In the genomic region with DNA sequence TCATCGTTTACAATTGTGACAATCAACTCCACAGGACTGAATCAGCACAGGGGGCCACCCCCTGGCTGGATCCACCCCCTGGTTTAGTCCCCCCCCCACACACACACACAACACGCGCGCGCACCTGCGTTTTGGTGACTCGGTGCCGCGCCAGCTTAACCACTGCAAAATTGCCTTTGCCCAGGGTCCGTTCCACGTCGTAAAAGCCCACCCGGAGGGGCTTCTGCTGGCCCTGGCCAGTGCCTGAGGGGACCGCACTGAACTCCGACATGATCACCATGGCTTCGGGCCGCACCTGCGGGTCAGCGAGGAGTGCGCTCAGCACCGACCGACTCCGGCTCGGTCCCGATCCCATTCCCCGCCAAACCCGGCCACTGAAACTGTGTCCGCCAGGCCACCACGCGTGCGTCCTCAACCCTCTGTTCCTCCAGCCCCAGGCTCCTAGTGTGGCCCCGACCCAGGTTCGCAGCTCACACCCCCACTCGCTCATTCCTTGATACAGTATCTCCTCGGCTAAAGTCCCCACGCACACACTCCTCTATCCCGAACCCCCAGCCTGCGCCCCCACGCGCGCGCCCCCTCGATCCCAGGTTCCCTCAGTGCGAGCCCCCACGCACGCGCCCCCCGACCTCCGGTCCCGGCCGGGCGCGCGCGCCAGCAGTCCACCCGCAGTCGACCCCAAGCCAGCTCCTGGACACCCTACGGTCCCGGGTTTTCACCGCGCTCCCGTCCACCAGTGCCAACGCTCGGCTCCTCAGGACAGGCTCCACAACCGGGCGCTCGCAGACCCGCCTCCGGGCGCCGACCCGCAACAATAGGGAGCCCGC, we compare ENCODE assay signal across 8 mouse cellular contexts. TPM values are rescaled to one million over a fixed set of nuclear protein-coding genes. Genes with fewer than 3 reads are reported as not detected.
DNase-seq lines count a peak whose midpoint lies in the region; ATAC-seq and TF ChIP-seq lines count a peak whose summit lies in the region.

No protein-coding gene starts in this region.

- under 1% methylated on average over 72 of the region's 73 CpGs for WGBS in intestine, embryonic 14.5 days
- under 1% methylated on average over 71 of the region's 73 CpGs for WGBS in liver, embryonic 12.5 days (ENCODE audit: insufficient replicate concordance)

- H3K9me3 ChIP-seq in intestine, embryonic 14.5 days (ENCODE audit: control insufficient read depth, low read length) = no peaks in the 10 kb centered on the region
- H3K9me3 ChIP-seq in liver, embryonic 12.5 days (replicated peaks) = no peaks in the 10 kb centered on the region

- TF ChIP-seq POLR2A in brain, embryonic 14.5 days (IDR thresholded peaks at IDR 0.05; ENCODE audit: borderline replicate concordance, extremely low read depth, insufficient read depth, insufficient read length, poor library complexity, severe bottlenecking) = no peak

- TF ChIP-seq CTCF in brain, embryonic 14.5 days (IDR thresholded peaks at IDR 0.05; ENCODE audit: borderline replicate concordance, extremely low read depth, insufficient read depth, insufficient read length) = no peak

- peak overlapping the region; percentile 87 for H3K4me3 ChIP-seq in intestine, embryonic 14.5 days (ENCODE audit: low read depth, low read length)
- peak overlapping the region; percentile 78 for H3K4me3 ChIP-seq in liver, embryonic 12.5 days

- H3K4me1 ChIP-seq in intestine, embryonic 14.5 days (replicated peaks; ENCODE audit: control insufficient read depth, insufficient read depth, low read length) = peaks cover 37% of the 10 kb centered on the region
- peaks cover 53% of the 10 kb centered on the region for H3K4me1 ChIP-seq in liver, embryonic 12.5 days

- peak; percentile 66 for ATAC-seq in intestine, embryonic 14.5 days (replicated peaks; ENCODE audit: low FRiP score, low TSS enrichment, low read depth)
- peak; percentile 42 for ATAC-seq in liver, embryonic 12.5 days

- peaks cover 12% of the 10 kb centered on the region for H3K36me3 ChIP-seq in intestine, embryonic 14.5 days (ENCODE audit: control insufficient read depth, insufficient read depth, low read length)
- peaks cover 18% of the 10 kb centered on the region for H3K36me3 ChIP-seq in liver, embryonic 12.5 days

- peak overlapping the region; percentile 93 for H3K9ac ChIP-seq in intestine, embryonic 14.5 days (ENCODE audit: low read length)
- peak overlapping the region; percentile 89 for H3K9ac ChIP-seq in liver, embryonic 12.5 days

- peak overlapping the region; percentile 65 for H3K27ac ChIP-seq in intestine, embryonic 14.5 days (ENCODE audit: low read depth)
- H3K27ac ChIP-seq in liver, embryonic 12.5 days = peak overlapping the region; percentile 64

- peak; percentile 56 for DNase-seq in ovary, postnatal 36 days (ENCODE audit: low spot score)
- DNase-seq in ovary, postnatal 14 days (ENCODE audit: low spot score) = no peak
- DNase-seq in brain, embryonic 14.5 days (ENCODE audit: low read depth) = peak; percentile 59
- DNase-seq in forelimb bud, embryonic 11.5 days (ENCODE audit: low read depth, low spot score) = peak; percentile 35
- DNase-seq in intestine, embryonic 14.5 days (ENCODE audit: low spot score) = peak; percentile 77
- DNase-seq in neural tube, embryonic 10.5 days (ENCODE audit: extremely low spot score, low spot score) = peak; percentile 69
- peak; percentile 75 for DNase-seq in thymus, postnatal 14 days

- H3K4me2 ChIP-seq in intestine, embryonic 14.5 days (ENCODE audit: low read length) = peak overlapping the region; percentile 89
- peak overlapping the region; percentile 99 for H3K4me2 ChIP-seq in liver, embryonic 12.5 days

- no peaks in the 10 kb centered on the region for H3K27me3 ChIP-seq in intestine, embryonic 14.5 days (replicated peaks; ENCODE audit: control insufficient read depth, insufficient read depth, low read length)
- peaks cover 8% of the 10 kb centered on the region; the same call in 1 of the 2 replicates for H3K27me3 ChIP-seq in liver, embryonic 12.5 days (replicated peaks)

RNA-seq across cellular contexts. Expression of gene Sik1, which starts 0.6 kb away (rescaled TPM):
- polyA plus RNA-seq in brain, embryonic 14.5 days (2012; rRNA removed) = 21.2 and 29.9 TPM in 2 replicates
- 9.2 and 11.9 TPM in 2 replicates for polyA plus RNA-seq in intestine, embryonic 14.5 days (2014; fragmentation: Nextera tagmentation; extraction: Ambion mirVana)
- polyA plus RNA-seq in liver, embryonic 12.5 days (2016; fragmentation: Nextera tagmentation; extraction: Ambion mirVana) = 5.9 and 7.0 TPM in 2 replicates
